8 mouse cellular contexts compared by ENCODE assay signal in genomic region chr3:87157767-87158291, GRCm38 (mm10). TPM values are rescaled to one million over a fixed set of nuclear protein-coding genes. Genes with fewer than 3 reads are reported as not detected.
A peak's percentile ranks its signal among the peaks of the same experiment; 100 is the strongest.
DNase-seq lines count a peak whose midpoint lies in the region; ATAC-seq lines count a peak whose summit lies in the region.

No protein-coding gene starts in this region.

- intact Hi-C loops in left cerebral cortex, postnatal 36 days (cut with DNase I): no loop called here

- no peaks in the 10 kb centered on the region for H3K9me3 ChIP-seq in embryonic facial prominence, embryonic 12.5 days
- no peaks in the 10 kb centered on the region for H3K9me3 ChIP-seq in limb, embryonic 15.5 days
- H3K9me3 ChIP-seq in neural tube, embryonic 15.5 days (replicated peaks): no peaks in the 10 kb centered on the region

- H3K4me2 ChIP-seq in embryonic facial prominence, embryonic 12.5 days (replicated peaks): peak overlapping the region; percentile 44
- peak overlapping the region; percentile 34 for H3K4me2 ChIP-seq in limb, embryonic 15.5 days
- no peak overlapping the region for H3K4me2 ChIP-seq in neural tube, embryonic 15.5 days

- H3K4me3 ChIP-seq in embryonic facial prominence, embryonic 12.5 days: 0 out of 2 replicates have a peak overlapping the region, but pooled peaks have one; percentile 0
- no peak overlapping the region for H3K4me3 ChIP-seq in limb, embryonic 15.5 days
- no peak overlapping the region for H3K4me3 ChIP-seq in neural tube, embryonic 15.5 days (replicated peaks)

- H3K9ac ChIP-seq in embryonic facial prominence, embryonic 12.5 days: peak overlapping the region; percentile 42
- no peak overlapping the region for H3K9ac ChIP-seq in limb, embryonic 15.5 days
- H3K9ac ChIP-seq in neural tube, embryonic 15.5 days (replicated peaks): no peak overlapping the region

- H3K36me3 ChIP-seq in embryonic facial prominence, embryonic 12.5 days: peaks cover 13% of the 10 kb centered on the region
- no peaks in the 10 kb centered on the region for H3K36me3 ChIP-seq in limb, embryonic 15.5 days
- H3K36me3 ChIP-seq in neural tube, embryonic 15.5 days: no peaks in the 10 kb centered on the region

- peak overlapping the region; percentile 97 for H3K27ac ChIP-seq in embryonic facial prominence, embryonic 12.5 days
- H3K27ac ChIP-seq in limb, embryonic 15.5 days: peak overlapping the region; percentile 91
- H3K27ac ChIP-seq in neural tube, embryonic 15.5 days (replicated peaks): peak overlapping the region; percentile 57

- DNase-seq in adrenal gland, adult (ENCODE audit: inconsistent age in 2 of 2, low spot score in 1 of 2): peak; percentile 75 to 93
- peak; percentile 60 for DNase-seq in heart, postnatal 4 days
- DNase-seq in right cerebral cortex, adult 2 months (ENCODE audit: low spot score in 2 of 2): no peak
- no peak for DNase-seq in left cerebral cortex, postnatal 36 days (ENCODE audit: low spot score in 2 of 2)
- DNase-seq in spleen, postnatal 36 days (ENCODE audit: low spot score in 2 of 2): no peak

- 3% methylated on average over 12 of the region's 12 CpGs for WGBS in embryonic facial prominence, embryonic 12.5 days
- 8% methylated on average over 12 of the region's 12 CpGs for WGBS in limb, embryonic 15.5 days
- 23% methylated on average over 12 of the region's 12 CpGs for WGBS in neural tube, embryonic 15.5 days

- H3K4me1 ChIP-seq in embryonic facial prominence, embryonic 12.5 days: peaks cover 91% of the 10 kb centered on the region
- H3K4me1 ChIP-seq in limb, embryonic 15.5 days: peaks cover 75% of the 10 kb centered on the region
- peaks cover 78% of the 10 kb centered on the region for H3K4me1 ChIP-seq in neural tube, embryonic 15.5 days

- no peak; the same call in 1 of the 2 replicates for ATAC-seq in embryonic facial prominence, embryonic 12.5 days (ENCODE audit: insufficient number of reproducible peaks, insufficient read depth, low FRiP score, low TSS enrichment)
- no peak for ATAC-seq in limb, embryonic 15.5 days (ENCODE audit: insufficient number of reproducible peaks, low FRiP score, low TSS enrichment, low read depth)
- no peak for ATAC-seq in neural tube, embryonic 15.5 days (ENCODE audit: low FRiP score)

- H3K27me3 ChIP-seq in embryonic facial prominence, embryonic 12.5 days: no peaks in the 10 kb centered on the region
- H3K27me3 ChIP-seq in limb, embryonic 15.5 days: no peaks in the 10 kb centered on the region
- no peaks in the 10 kb centered on the region for H3K27me3 ChIP-seq in neural tube, embryonic 15.5 days (replicated peaks)

RNA-seq across cellular contexts. Expression of gene Kirrel, which starts 16.7 kb away (rescaled TPM):
- polyA plus RNA-seq in embryonic facial prominence, embryonic 12.5 days (2016; fragmentation: Nextera tagmentation; extraction: Ambion mirVana): 25.9 and 26.7 TPM in 2 replicates
- 10 to 100 TPM; 19.5 to 19.6 TPM for total RNA-seq in heart, postnatal 4 days (2021)
- polyA plus RNA-seq in limb, embryonic 15.5 days (2015; fragmentation: Nextera tagmentation; extraction: Ambion mirVana): 17.9 and 19.5 TPM in 2 replicates
- polyA plus RNA-seq in neural tube, embryonic 15.5 days (2015; fragmentation: Nextera tagmentation; extraction: Ambion mirVana): 5.9 and 8.0 TPM in 2 replicates
- total RNA-seq in left cerebral cortex, postnatal 36 days (2021): 1 to 10 TPM; 3.5 to 6.1 TPM

Comparison
In these comparisons a context has a peak if more than half of its experiments do, and no peak if none do; other contexts are left out.
1. DNase-seq: peak in adrenal gland, adult (2 of 2) and heart, postnatal 4 days (single experiment); none in right cerebral cortex, adult 2 months (0 of 2), left cerebral cortex, postnatal 36 days (0 of 2) and spleen, postnatal 36 days (0 of 2).
2. Peak in every context shown above with its lines, with median percentiles within 50 percentile points of each other: H3K27ac ChIP-seq.